Mouse (Mus musculus): Measurements from ENCODE around the gene Armcx5. TPM values are rescaled to one million over a fixed set of nuclear protein-coding genes. Genes with fewer than 3 reads are reported as not detected.

Armcx5 gene
- polyA plus RNA-seq (2015; fragmentation: Nextera tagmentation; extraction: Ambion mirVana), result 9.3 and 9.6 TPM in 2 replicates

- Histone ChIP-seq H3K4me1 (replicated peaks; ENCODE audit: insufficient read depth, low read length) (no peaks in the 10 kb centered on the region), H3K27ac (peak within 1 kb of the TSS; percentile 83), H3K4me2 (ENCODE audit: low read length) (peak within 1 kb of the TSS; percentile 56), H3K9ac (ENCODE audit: low read depth, low read length) (peak within 1 kb of the TSS; percentile 63), H3K27me3 (ENCODE audit: insufficient read depth, low read length) (no peaks in the 10 kb centered on the region), H3K9me3 (replicated peaks; ENCODE audit: low read length) (no peaks in the 10 kb centered on the region), H3K4me3 (replicated peaks; ENCODE audit: low read depth, low read length) (peak within 1 kb of the TSS; percentile 63), H3K36me3 (ENCODE audit: insufficient read depth, low read length) (no peaks in the 10 kb centered on the region)
- 29% methylated on average over 48 of the region's 48 CpGs for WGBS
- ATAC-seq (replicated peaks; ENCODE audit: low FRiP score, low read depth), result peak; percentile 99
- no peak for TF ChIP-seq CTCF (IDR thresholded peaks at IDR 0.05; ENCODE audit: low read depth)
- peak; percentile 91 for DNase-seq (ENCODE audit: low spot score)
Measured at GRCm38 (mm10) chrX:135742304-135743055, at the start of gene Armcx5, which contains the start of gene Gprasp1. Armcx5 (plus strand) TSS chrX:135742733. Gprasp1 (plus strand) TSS chrX:135742733.

- DNase-seq (ENCODE audit: low spot score), result no peak
- Histone ChIP-seq H3K4me1 (replicated peaks; ENCODE audit: insufficient read depth, low read length) (no peaks in the 10 kb centered on the region), H3K4me2 (ENCODE audit: low read length) (no peak within 1 kb of the TSS), H3K9me3 (replicated peaks; ENCODE audit: low read length) (no peaks in the 10 kb centered on the region), H3K27ac (no peak within 1 kb of the TSS), H3K27me3 (ENCODE audit: insufficient read depth, low read length) (no peaks in the 10 kb centered on the region), H3K9ac (ENCODE audit: low read depth, low read length) (no peak within 1 kb of the TSS), H3K4me3 (replicated peaks; ENCODE audit: low read depth, low read length) (no peak within 1 kb of the TSS), H3K36me3 (ENCODE audit: insufficient read depth, low read length) (no peaks in the 10 kb centered on the region)
- no peak for TF ChIP-seq CTCF (IDR thresholded peaks at IDR 0.05; ENCODE audit: low read depth)
- 64% methylated on average over 1 of the region's 1 CpGs for WGBS
- no peak for ATAC-seq (replicated peaks; ENCODE audit: low FRiP score, low read depth)
Measured at GRCm38 (mm10) chrX:135693633-135694032, 48.9 kb upstream of the Armcx5 start, which contains the start of gene Tcp11x2. Tcp11x2 (minus strand) TSS chrX:135693790.

- DNase-seq (ENCODE audit: low spot score), result no peak
- ATAC-seq (replicated peaks; ENCODE audit: low FRiP score, low read depth), result no peak
- WGBS, result 97% methylated on average over 1 of the region's 1 CpGs
- Histone ChIP-seq H3K27ac (no peak overlapping the region), H3K9me3 (replicated peaks; ENCODE audit: low read length) (no peaks in the 10 kb centered on the region), H3K4me1 (replicated peaks; ENCODE audit: insufficient read depth, low read length) (no peaks in the 10 kb centered on the region), H3K9ac (ENCODE audit: low read depth, low read length) (no peak overlapping the region), H3K27me3 (ENCODE audit: insufficient read depth, low read length) (no peaks in the 10 kb centered on the region), H3K4me2 (ENCODE audit: low read length) (no peak overlapping the region), H3K36me3 (ENCODE audit: insufficient read depth, low read length) (no peaks in the 10 kb centered on the region), H3K4me3 (replicated peaks; ENCODE audit: low read depth, low read length) (no peak overlapping the region)
- no peak for TF ChIP-seq CTCF (IDR thresholded peaks at IDR 0.05; ENCODE audit: low read depth)
Measured at GRCm38 (mm10) chrX:135703111-135703510, 39.4 kb upstream of the Armcx5 start.

- Histone ChIP-seq H3K4me2 (ENCODE audit: low read length) (no peak overlapping the region), H3K27me3 (ENCODE audit: insufficient read depth, low read length) (no peaks in the 10 kb centered on the region), H3K4me3 (replicated peaks; ENCODE audit: low read depth, low read length) (no peak overlapping the region), H3K27ac (no peak overlapping the region), H3K4me1 (replicated peaks; ENCODE audit: insufficient read depth, low read length) (no peaks in the 10 kb centered on the region), H3K36me3 (ENCODE audit: insufficient read depth, low read length) (no peaks in the 10 kb centered on the region), H3K9ac (ENCODE audit: low read depth, low read length) (no peak overlapping the region), H3K9me3 (replicated peaks; ENCODE audit: low read length) (no peaks in the 10 kb centered on the region)
- WGBS, result 32% methylated on average over 2 of the region's 2 CpGs
- DNase-seq (ENCODE audit: low spot score) (no peak), ATAC-seq (replicated peaks; ENCODE audit: low FRiP score, low read depth) (no peak)
- TF ChIP-seq CTCF (IDR thresholded peaks at IDR 0.05; ENCODE audit: low read depth), result peak; percentile 36
Measured at GRCm38 (mm10) chrX:135704349-135704748, 38.2 kb upstream of the Armcx5 start.

- DNase-seq (ENCODE audit: low spot score), result no peak
- Histone ChIP-seq H3K9ac (ENCODE audit: low read depth, low read length) (no peak overlapping the region), H3K9me3 (replicated peaks; ENCODE audit: low read length) (no peaks in the 10 kb centered on the region), H3K27me3 (ENCODE audit: insufficient read depth, low read length) (no peaks in the 10 kb centered on the region), H3K27ac (no peak overlapping the region), H3K4me3 (replicated peaks; ENCODE audit: low read depth, low read length) (no peak overlapping the region), H3K36me3 (ENCODE audit: insufficient read depth, low read length) (no peaks in the 10 kb centered on the region), H3K4me1 (replicated peaks; ENCODE audit: insufficient read depth, low read length) (no peaks in the 10 kb centered on the region), H3K4me2 (ENCODE audit: low read length) (no peak overlapping the region)
- ATAC-seq (replicated peaks; ENCODE audit: low FRiP score, low read depth), result no peak
- 64% methylated on average over 2 of the region's 2 CpGs for WGBS
- no peak for TF ChIP-seq CTCF (IDR thresholded peaks at IDR 0.05; ENCODE audit: low read depth)
Measured at GRCm38 (mm10) chrX:135712845-135713244, 29.7 kb upstream of the Armcx5 start.

- WGBS, result 83% methylated on average over 10 of the region's 10 CpGs
- ATAC-seq (replicated peaks; ENCODE audit: low FRiP score, low read depth), result no peak
- Histone ChIP-seq H3K27me3 (ENCODE audit: insufficient read depth, low read length) (no peaks in the 10 kb centered on the region), H3K27ac (no peak within 1 kb of the TSS), H3K36me3 (ENCODE audit: insufficient read depth, low read length) (no peaks in the 10 kb centered on the region), H3K4me2 (ENCODE audit: low read length) (no peak within 1 kb of the TSS), H3K9ac (ENCODE audit: low read depth, low read length) (no peak within 1 kb of the TSS), H3K4me1 (replicated peaks; ENCODE audit: insufficient read depth, low read length) (no peaks in the 10 kb centered on the region), H3K4me3 (replicated peaks; ENCODE audit: low read depth, low read length) (no peak within 1 kb of the TSS), H3K9me3 (replicated peaks; ENCODE audit: low read length) (no peaks in the 10 kb centered on the region)
- TF ChIP-seq CTCF (IDR thresholded peaks at IDR 0.05; ENCODE audit: low read depth), result no peak
- DNase-seq (ENCODE audit: low spot score), result no peak
Measured at GRCm38 (mm10) chrX:135725161-135725560, 17.4 kb upstream of the Armcx5 start, which contains the start of gene Tmsb15a. Tmsb15a (minus strand) TSS chrX:135725261.
